Mouse (Mus musculus) erythroblast, adult 5-6 weeks (primary cell): ENCODE data around the gene Kcnq1. TPM values are rescaled to one million over a fixed set of nuclear protein-coding genes. Genes with fewer than 3 reads are reported as not detected.

Experiments used
- ATAC-seq: replicated peaks from 2 replicates; pipeline ENCODE4 v1.8.0; 2016; ENCODE audit warnings: moderate number of reproducible peaks, mild to moderate bottlenecking, moderate TSS enrichment, inconsistent platforms; ENCODE audit not compliant: poor library complexity, low FRiP score, severe bottlenecking
- total RNA-seq, 2 experiments: library from RNA; stranded (forward) in 1 of 2; stranded (reverse) in 1 of 2; fragments of 150-400 nt in 1 of 2; fragments of 200-764, 138-1000 nt in 1 of 2; gene quantifications; 2 replicates each; pipeline versions ENCODE4 v1.2.3 to v1.2.4; 2015 to 2017; ENCODE audit warnings: low replicate concordance in 2 of 2

The Kcnq1 gene
- total RNA-seq, 2 experiments from 2014 or later: not detected

- no peak for ATAC-seq
Observed at GRCm38 (mm10) chr7:143437231-143437893, 331.2 kb downstream of the Kcnq1 start.

- no peak for ATAC-seq
Observed at GRCm38 (mm10) chr7:143437894-143438581, 331.9 kb downstream of the Kcnq1 start.

- ATAC-seq: no peak
Observed at GRCm38 (mm10) chr7:143438965-143439364, 332.8 kb downstream of the Kcnq1 start.

GRCm38 (mm10) chr7:143444580-143444954 lies 338.4 kb downstream of the Kcnq1 start:
- no peak for ATAC-seq

GRCm38 (mm10) chr7:143444955-143445648 lies 338.9 kb downstream of the Kcnq1 start:
- ATAC-seq: no peak

- ATAC-seq: no peak
Observed at GRCm38 (mm10) chr7:143445651-143446460, 339.7 kb downstream of the Kcnq1 start.

- no peak for ATAC-seq
Observed at GRCm38 (mm10) chr7:143447130-143447529, 341.0 kb downstream of the Kcnq1 start.

- no peak for ATAC-seq
Observed at GRCm38 (mm10) chr7:143458963-143459331, 352.8 kb downstream of the Kcnq1 start.

GRCm38 (mm10) chr7:143459332-143460211 lies 353.4 kb downstream of the Kcnq1 start:
- ATAC-seq: no peak

GRCm38 (mm10) chr7:143460217-143460834 lies 354.2 kb downstream of the Kcnq1 start:
- 0 out of 2 replicates have a peak, but pooled peaks have one; percentile 4 for ATAC-seq

- peak; percentile 84 for ATAC-seq
Observed at GRCm38 (mm10) chr7:143460874-143461273, 354.7 kb downstream of the Kcnq1 start, which contains the start of gene Cdkn1c. Gene Cdkn1c, minus strand, starts transcription at chr7:143461050.

- ATAC-seq: no peak
Observed at GRCm38 (mm10) chr7:143461294-143461870, 355.2 kb downstream of the Kcnq1 start.

GRCm38 (mm10) chr7:143461920-143462319 lies 355.8 kb downstream of the Kcnq1 start:
- no peak for ATAC-seq

- ATAC-seq: no peak
Observed at GRCm38 (mm10) chr7:143462516-143462915, 356.4 kb downstream of the Kcnq1 start.

- no peak for ATAC-seq
Observed at GRCm38 (mm10) chr7:143463865-143464415, 357.8 kb downstream of the Kcnq1 start.

GRCm38 (mm10) chr7:143464811-143465560 lies 358.8 kb downstream of the Kcnq1 start:
- ATAC-seq: no peak

GRCm38 (mm10) chr7:143466099-143466677 lies 360.0 kb downstream of the Kcnq1 start:
- peak; percentile 54; the same call in 1 of the 2 replicates for ATAC-seq
